Mouse (Mus musculus) retina, embryonic 14.5 days (tissue): ENCODE data around the gene Kif3b.
"Not testable (repeated sequence)": the region's sequence is repeated elsewhere in the genome, so short reads cannot be mapped to it uniquely, and the experiment has no call there.

ENCODE experiments used
- DNase-seq: peaks from one replicate; pipeline ENCODE4 v3.0.0-alpha.2; 2015; ENCODE audit warnings: low spot score

The Kif3b gene

GRCm38 (mm10) chr2:153290938-153291928, at the start of gene Kif3b:
Gene Kif3b (plus strand): TSS chr2:153291413.
- DNase-seq, result peak; percentile 91

GRCm38 (mm10) chr2:153242156-153242555, 49.1 kb upstream of the Kif3b start:
- no peak for DNase-seq

- DNase-seq, result no peak
Observed at GRCm38 (mm10) chr2:153249751-153250150, 41.5 kb upstream of the Kif3b start.

- no peak for DNase-seq
Observed at GRCm38 (mm10) chr2:153256604-153257003, 34.6 kb upstream of the Kif3b start.

- DNase-seq, result no peak
Observed at GRCm38 (mm10) chr2:153259030-153259863, 32.0 kb upstream of the Kif3b start.

- no peak for DNase-seq
Observed at GRCm38 (mm10) chr2:153259864-153260674, 31.1 kb upstream of the Kif3b start.

- no peak for DNase-seq
Observed at GRCm38 (mm10) chr2:153263053-153263452, 28.2 kb upstream of the Kif3b start.

- no peak for DNase-seq
Observed at GRCm38 (mm10) chr2:153267331-153267730, 23.9 kb upstream of the Kif3b start.

GRCm38 (mm10) chr2:153270231-153270915, 20.8 kb upstream of the Kif3b start:
- DNase-seq, result not testable (repeated sequence)

- peak; percentile 37 for DNase-seq
Observed at GRCm38 (mm10) chr2:153274200-153274918, 16.9 kb upstream of the Kif3b start.

GRCm38 (mm10) chr2:153274919-153275247, 16.3 kb upstream of the Kif3b start:
- no peak for DNase-seq

- not testable (repeated sequence) for DNase-seq
Observed at GRCm38 (mm10) chr2:153275577-153275976, 15.6 kb upstream of the Kif3b start.

- DNase-seq, result no peak
Observed at GRCm38 (mm10) chr2:153276440-153276839, 14.8 kb upstream of the Kif3b start.

GRCm38 (mm10) chr2:153276846-153277245, 14.4 kb upstream of the Kif3b start:
- not testable (repeated sequence) for DNase-seq

- no peak for DNase-seq
Observed at GRCm38 (mm10) chr2:153278357-153278756, 12.9 kb upstream of the Kif3b start.

GRCm38 (mm10) chr2:153283919-153284318, 7.3 kb upstream of the Kif3b start:
- no peak for DNase-seq

- DNase-seq, result no peak
Observed at GRCm38 (mm10) chr2:153286524-153286923, 4.7 kb upstream of the Kif3b start.

- DNase-seq, result no peak
Observed at GRCm38 (mm10) chr2:153287835-153288234, 3.4 kb upstream of the Kif3b start.

- peak; percentile 27 for DNase-seq
Observed at GRCm38 (mm10) chr2:153292305-153292861, 1.2 kb downstream of the Kif3b start.

GRCm38 (mm10) chr2:153295196-153295595, 4.0 kb downstream of the Kif3b start:
- no peak for DNase-seq
